Mouse (Mus musculus) kidney, adult 18-20 months (tissue): ENCODE measurements around the gene Tm4sf5.
"Not testable (repeated sequence)": the region's sequence is repeated elsewhere in the genome, so short reads cannot be mapped to it uniquely, and the experiment has no call there.

Source experiments
- DNase-seq: peaks from one replicate; pipeline ENCODE4 v3.0.0; 2021

Tm4sf5 gene

DNA sequence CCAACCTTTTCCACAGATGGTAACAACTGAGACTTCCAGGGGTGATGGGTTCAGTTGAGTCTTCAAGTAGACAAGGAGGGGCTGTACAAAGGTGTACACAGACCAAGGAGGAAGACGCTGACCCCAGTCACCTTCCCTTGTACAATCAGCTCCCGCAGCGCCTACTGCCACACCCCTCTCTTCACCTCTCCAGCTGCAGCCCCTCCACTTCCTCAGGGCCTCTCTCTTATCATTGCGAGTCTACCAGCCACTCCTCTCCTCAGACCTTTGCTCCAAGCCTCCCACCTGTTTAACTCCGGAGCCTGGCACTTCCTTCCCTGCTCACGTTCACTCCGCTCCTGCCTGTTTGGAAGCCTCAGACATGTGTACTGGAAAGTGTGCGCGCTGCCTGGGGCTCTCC is at the start of gene Tm4sf5:
Gene Tm4sf5, plus strand, starts transcription at position 275 of the 400 bp plus-strand sequence.
- DNase-seq = no peak

DNA sequence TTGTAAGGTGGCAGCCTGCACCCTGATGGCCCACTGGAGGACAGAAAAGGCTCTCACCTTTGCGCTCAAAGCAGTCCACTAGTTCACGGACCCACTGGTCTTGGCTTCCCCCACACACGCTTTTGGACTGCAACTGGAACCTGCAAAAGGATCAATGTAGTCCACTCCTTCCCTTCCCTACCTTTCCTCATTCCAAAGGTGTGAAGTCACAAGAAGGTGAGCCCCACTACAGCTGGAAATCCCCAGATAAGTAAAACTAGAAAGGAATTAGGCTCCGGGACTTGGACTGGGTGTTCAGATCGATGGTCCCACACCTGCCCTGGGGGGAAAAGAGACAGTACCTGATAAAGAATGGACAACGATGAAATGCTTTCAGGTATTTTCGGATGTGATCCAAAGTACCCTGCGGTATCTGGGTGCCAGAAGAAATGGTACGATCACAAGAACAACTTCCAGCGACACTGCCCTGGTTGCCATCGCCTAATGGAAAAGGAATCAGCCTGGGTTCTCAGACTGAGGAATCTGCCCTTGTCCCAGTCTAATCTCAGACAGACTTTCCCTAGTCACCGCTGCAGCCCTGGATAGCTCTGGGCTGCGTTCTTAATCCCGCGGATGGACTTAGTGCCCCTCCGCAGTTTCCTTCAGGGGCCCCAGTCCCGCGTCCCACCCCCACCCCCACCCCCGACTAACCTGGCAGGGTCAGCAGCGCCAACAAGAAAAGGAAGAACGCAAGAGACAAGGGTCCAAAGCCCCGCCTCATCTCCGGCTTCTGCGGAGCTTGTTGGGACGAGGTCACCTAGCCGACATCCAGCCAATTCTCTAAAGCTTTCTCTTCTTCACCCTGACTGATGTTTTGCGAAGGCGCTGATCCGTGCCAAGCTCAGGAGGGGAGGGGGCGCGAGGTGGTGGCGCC is 46.1 kb upstream of the Tm4sf5 start, which contains the start of gene Zmynd15:
Gene Zmynd15, plus strand, starts transcription at position 746 of the 913 bp plus-strand sequence.
- DNase-seq = peak; percentile 31

GRCm38 (mm10) chr11:70459601-70460101 is 45.4 kb upstream of the Tm4sf5 start, which contains the start of gene Cxcl16:
TSS of gene Cxcl16 (minus strand) at chr11:70459984.
- peak; percentile 74 for DNase-seq

- no peak for DNase-seq
These were observed 41.1 kb upstream of the Tm4sf5 start for GRCm38 (mm10) chr11:70463970-70464369.

GRCm38 (mm10) chr11:70465211-70465610 is 39.8 kb upstream of the Tm4sf5 start:
- DNase-seq = no peak

- peak; percentile 54 for DNase-seq
These were observed 39.2 kb upstream of the Tm4sf5 start for GRCm38 (mm10) chr11:70465824-70466223.

GRCm38 (mm10) chr11:70467902-70468619 is 37.0 kb upstream of the Tm4sf5 start:
- DNase-seq = no peak

GRCm38 (mm10) chr11:70469764-70470163 is 35.3 kb upstream of the Tm4sf5 start:
- no peak for DNase-seq

DNA sequence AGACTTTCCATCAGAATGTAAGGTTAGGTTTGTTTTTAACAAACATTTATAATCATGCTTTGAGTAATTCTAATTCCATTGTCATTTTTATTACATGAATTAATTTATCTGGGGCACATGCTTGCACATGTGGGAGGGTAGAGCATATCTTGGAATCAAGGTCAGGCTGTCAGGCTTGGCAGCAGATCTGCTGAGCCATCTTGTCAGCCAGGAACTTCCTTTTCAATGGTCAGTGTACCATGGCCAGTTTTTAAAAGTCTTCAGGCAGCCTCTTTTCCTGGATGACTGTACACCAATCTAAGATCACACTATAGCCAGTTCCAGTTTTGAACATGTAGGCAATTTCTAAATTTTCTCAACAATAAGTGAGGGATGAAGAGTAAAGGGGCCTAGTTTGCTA is 32.3 kb upstream of the Tm4sf5 start:
- peak; percentile 43 for DNase-seq

DNA sequence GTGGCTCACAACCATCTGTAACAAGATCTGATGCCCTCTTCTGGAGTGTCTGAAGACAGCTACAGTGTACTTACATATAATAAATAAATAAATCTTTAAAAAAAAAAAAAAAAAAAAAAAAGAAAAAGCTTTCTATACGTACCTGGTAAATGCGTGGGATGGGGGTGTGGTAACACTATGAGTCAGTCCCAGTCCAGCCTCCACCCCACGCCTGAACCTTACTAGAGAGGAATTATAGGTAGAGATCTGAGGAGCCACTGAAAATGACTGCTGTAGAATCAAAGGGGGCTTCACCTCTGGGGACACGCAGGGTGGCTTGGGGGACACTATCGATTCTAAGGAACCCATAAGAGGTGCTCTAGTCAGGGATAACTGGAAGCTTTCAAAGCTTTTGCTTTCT is 31.8 kb upstream of the Tm4sf5 start:
- DNase-seq = not testable (repeated sequence)

GRCm38 (mm10) chr11:70474872-70475534 is 30.0 kb upstream of the Tm4sf5 start:
- DNase-seq = peak; percentile 42

DNA sequence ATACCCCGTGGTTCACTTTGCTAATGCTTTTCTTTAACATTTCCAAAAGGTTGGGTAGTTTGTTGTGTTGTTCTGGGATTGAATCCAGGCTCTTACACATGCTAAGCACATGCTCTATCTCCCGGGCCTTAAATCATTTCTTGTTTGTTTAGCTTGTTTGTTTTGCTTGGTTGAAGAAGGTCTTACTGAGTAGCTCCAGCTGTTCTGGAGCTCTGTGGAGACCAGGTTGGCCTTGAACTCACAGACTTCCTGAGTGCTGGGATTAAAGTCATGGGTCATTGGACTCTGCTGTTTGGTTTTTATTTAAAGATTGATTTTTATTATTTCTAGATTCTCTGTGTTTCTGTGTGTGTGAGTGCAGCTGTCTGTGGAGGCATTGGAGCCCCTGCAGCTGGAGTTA is 19.5 kb upstream of the Tm4sf5 start:
- DNase-seq = no peak

GRCm38 (mm10) chr11:70487816-70488215 is 17.2 kb upstream of the Tm4sf5 start:
- no peak for DNase-seq

DNA sequence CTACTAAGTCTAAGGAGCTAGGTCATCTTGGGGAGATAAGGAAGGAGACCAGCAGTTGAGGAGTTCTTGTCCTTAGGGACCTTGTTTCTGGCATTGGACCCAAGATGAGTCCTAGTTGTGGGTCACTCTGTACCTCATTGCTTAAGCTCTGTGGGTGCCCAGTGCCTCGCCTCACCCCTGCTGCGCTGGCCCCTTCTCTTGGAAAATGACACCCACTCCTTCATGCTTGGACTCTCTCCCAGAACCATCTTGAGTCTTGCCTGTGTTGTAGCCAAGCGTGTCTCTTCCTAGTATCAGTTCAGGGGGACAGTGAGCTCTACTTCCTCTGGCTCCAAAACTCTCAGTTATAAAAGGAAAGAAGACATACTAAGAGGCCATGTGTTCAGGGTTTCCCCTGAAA is 15.9 kb upstream of the Tm4sf5 start:
- DNase-seq = no peak

- DNase-seq = no peak
These were observed 15.4 kb upstream of the Tm4sf5 start for GRCm38 (mm10) chr11:70489684-70490083.

DNA sequence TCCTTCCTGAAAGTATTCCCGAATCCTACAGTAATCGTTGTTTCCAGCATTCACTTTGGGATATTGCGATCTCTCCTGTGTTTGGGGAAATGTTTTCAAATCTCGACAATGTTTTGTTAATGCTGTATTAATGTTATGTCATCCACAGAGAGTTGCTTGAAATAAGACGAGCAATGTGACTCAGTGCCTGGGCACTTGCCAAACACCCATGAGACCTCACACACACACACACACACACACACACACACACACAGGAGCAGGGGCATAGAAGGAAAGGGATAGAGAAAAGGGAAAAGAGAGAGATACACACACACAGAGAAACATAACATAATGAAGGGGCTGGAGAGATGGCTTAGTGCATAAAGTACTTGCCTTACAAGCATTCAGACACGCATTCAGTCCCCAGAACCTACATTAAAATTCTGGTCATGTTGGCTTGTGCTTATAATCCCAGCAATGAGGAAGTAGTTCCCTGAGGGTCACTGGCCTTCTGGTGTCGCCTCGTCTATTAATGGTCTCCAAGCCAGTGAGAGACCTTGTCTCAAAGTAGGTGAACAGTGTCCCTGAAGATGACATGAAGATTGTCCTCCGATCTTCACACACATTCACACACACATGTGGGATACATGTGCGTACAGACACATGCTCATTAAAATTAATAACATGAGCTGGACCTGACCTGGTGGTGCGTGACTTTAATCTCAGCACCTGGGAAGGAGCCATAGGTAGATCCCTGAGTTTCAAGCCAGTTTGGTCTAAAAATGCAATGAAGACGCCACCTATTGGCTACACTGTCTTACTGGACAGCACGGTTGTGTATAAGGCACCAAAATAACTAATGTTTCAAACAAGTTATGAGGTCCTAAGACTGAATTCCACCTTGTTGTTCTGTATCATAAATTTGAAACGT is 5.2 kb upstream of the Tm4sf5 start:
- peak; percentile 46 for DNase-seq

GRCm38 (mm10) chr11:70500476-70500812 is 4.6 kb upstream of the Tm4sf5 start:
- no peak for DNase-seq

- no peak for DNase-seq
These were observed 3.0 kb upstream of the Tm4sf5 start for GRCm38 (mm10) chr11:70502018-70502417.

GRCm38 (mm10) chr11:70506385-70506784 is 1.3 kb downstream of the Tm4sf5 start:
- peak; percentile 80 for DNase-seq

DNA sequence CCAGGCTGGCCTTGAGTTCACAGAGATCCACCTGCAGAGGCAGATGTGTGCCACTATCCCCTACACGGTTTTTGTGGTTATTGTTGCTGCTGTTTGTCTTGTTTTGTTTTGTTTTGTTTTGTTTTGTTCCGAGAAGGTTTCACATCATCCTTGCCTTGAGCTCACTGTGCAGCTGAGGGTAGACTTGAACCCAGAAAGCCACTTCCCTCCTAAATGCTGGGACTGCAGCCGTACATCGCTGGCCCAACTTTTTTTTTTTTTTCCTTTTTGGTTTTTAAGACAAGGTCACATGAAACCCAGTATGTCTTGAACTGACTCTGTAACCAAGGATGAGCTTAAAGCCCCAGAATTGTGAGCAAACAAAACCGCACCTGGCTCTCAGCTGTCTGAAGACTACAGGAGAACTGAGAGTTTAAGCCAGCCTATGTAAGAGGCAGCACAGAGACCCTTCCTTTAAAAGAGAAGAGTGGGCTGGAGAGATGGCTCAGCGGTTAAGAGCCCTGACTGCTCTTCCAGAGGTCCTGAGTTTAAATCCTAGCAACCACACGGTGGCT is 2.0 kb downstream of the Tm4sf5 start:
- DNase-seq = no peak

GRCm38 (mm10) chr11:70509753-70510564 is 4.9 kb downstream of the Tm4sf5 start:
- peak; percentile 52 for DNase-seq
